Mouse (Mus musculus) embryo, embryonic 11.5 days (tissue): ENCODE measurements around the gene Babam2.

ENCODE experiments used
- DNase-seq: peaks from one replicate; pipeline ENCODE4 v3.0.0-alpha.2; 2012; ENCODE audit warnings: low read depth, low spot score

Babam2 gene

GRCm38 (mm10) chr5:31713841-31714264 is 16.4 kb downstream of the Babam2 start:
- DNase-seq = no peak

- DNase-seq = no peak
These were observed 18.1 kb downstream of the Babam2 start for GRCm38 (mm10) chr5:31715486-31716150.

- DNase-seq = no peak
These were observed 27.0 kb downstream of the Babam2 start for GRCm38 (mm10) chr5:31724519-31724918.

- DNase-seq = no peak
These were observed 28.4 kb downstream of the Babam2 start for GRCm38 (mm10) chr5:31725885-31726284.

- no peak for DNase-seq
These were observed 30.0 kb downstream of the Babam2 start for GRCm38 (mm10) chr5:31727456-31727855.

GRCm38 (mm10) chr5:31732644-31733338 is 35.3 kb downstream of the Babam2 start:
- DNase-seq = no peak

GRCm38 (mm10) chr5:31741931-31742330 is 44.4 kb downstream of the Babam2 start:
- no peak for DNase-seq

- DNase-seq = no peak
These were observed 45.1 kb downstream of the Babam2 start for GRCm38 (mm10) chr5:31742521-31743031.

GRCm38 (mm10) chr5:31749401-31749800 is 51.9 kb downstream of the Babam2 start:
- no peak for DNase-seq

GRCm38 (mm10) chr5:31750231-31750925 is 52.9 kb downstream of the Babam2 start:
- DNase-seq = no peak

GRCm38 (mm10) chr5:31750955-31751354 is 53.5 kb downstream of the Babam2 start:
- no peak for DNase-seq

GRCm38 (mm10) chr5:31754634-31755033 is 57.1 kb downstream of the Babam2 start:
- no peak for DNase-seq

GRCm38 (mm10) chr5:31755255-31755654 is 57.8 kb downstream of the Babam2 start:
- DNase-seq = no peak

- DNase-seq = no peak
These were observed 61.0 kb downstream of the Babam2 start for GRCm38 (mm10) chr5:31758310-31759091.

GRCm38 (mm10) chr5:31761836-31762235 is 64.4 kb downstream of the Babam2 start:
- DNase-seq = no peak

- DNase-seq = no peak
These were observed 65.3 kb downstream of the Babam2 start for GRCm38 (mm10) chr5:31762773-31763172.

GRCm38 (mm10) chr5:31765824-31766223 is 68.3 kb downstream of the Babam2 start:
- no peak for DNase-seq

- DNase-seq = no peak
These were observed 69.5 kb downstream of the Babam2 start for GRCm38 (mm10) chr5:31766841-31767542.

GRCm38 (mm10) chr5:31771486-31771885 is 74.0 kb downstream of the Babam2 start:
- DNase-seq = no peak

- DNase-seq = no peak
These were observed 74.4 kb downstream of the Babam2 start for GRCm38 (mm10) chr5:31771921-31772320.

- no peak for DNase-seq
These were observed 77.5 kb downstream of the Babam2 start for GRCm38 (mm10) chr5:31774976-31775375.
